8 mouse cellular contexts compared by ENCODE assay signal in the genomic region with DNA sequence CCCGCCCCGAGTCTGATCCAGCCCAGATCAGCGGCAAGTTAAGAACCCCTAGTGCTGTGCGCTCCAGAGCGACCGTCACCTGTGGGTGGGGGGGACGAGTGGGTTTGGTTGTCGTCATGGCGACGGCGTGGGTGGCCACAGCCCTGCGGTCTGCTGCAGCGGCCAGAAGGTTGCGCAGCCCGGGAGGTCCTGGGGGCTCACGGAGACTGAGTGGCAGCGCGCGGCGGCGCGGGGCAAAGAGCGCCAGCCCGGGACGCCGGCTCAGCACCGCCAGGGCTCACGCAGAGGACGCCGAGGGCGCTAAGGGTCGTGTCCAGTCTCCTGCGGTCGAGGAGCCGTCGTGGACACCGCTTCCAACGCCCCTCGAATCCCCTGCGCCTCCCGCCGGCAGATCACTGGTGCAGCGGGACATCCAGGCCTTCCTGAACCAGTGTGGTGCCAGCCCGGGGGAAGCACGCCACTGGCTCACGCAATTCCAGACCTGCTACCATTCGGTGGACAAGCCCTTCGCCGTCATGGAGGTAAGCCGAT. TPM values are rescaled to one million over a fixed set of nuclear protein-coding genes. Genes with fewer than 3 reads are reported as not detected.
DNase-seq lines count a peak whose midpoint lies in the region; ATAC-seq and TF ChIP-seq lines count a peak whose summit lies in the region.

A gene (plus strand): TSS at position 43 of the 531 bp plus-strand sequence.

- no peak for ATAC-seq in lung, embryonic 16.5 days (ENCODE audit: low read depth)
- 0 out of 2 replicates have a peak, but pooled peaks have one; percentile 17 for ATAC-seq in limb, embryonic 14.5 days (ENCODE audit: low FRiP score, low read depth)
- no peak for ATAC-seq in stomach, embryonic 14.5 days (ENCODE audit: insufficient number of reproducible peaks, insufficient read depth, low FRiP score, low read depth)

- no peak for DNase-seq in lung, postnatal 10 days
- DNase-seq in limb, embryonic 14.5 days (ENCODE audit: low spot score), result no peak
- DNase-seq in urinary bladder, postnatal 10 days (ENCODE audit: low spot score), result no peak
- no peak for DNase-seq in right cerebral cortex, postnatal 25 days
- no peak for DNase-seq in ovary, adult 18-20 months (ENCODE audit: low spot score)

- WGBS in lung, embryonic 16.5 days, result 1% methylated on average over 50 of the region's 50 CpGs
- WGBS in limb, embryonic 14.5 days, result under 1% methylated on average over 45 of the region's 50 CpGs
- WGBS in stomach, embryonic 14.5 days, result 3% methylated on average over 41 of the region's 50 CpGs

- no peak within 1 kb of the TSS for H3K27ac ChIP-seq in lung, embryonic 16.5 days (ENCODE audit: low read length)
- H3K27ac ChIP-seq in embryonic fibroblast, embryonic 13.5 days (ENCODE audit: insufficient read depth, low read length), result no peak within 1 kb of the TSS
- no peak within 1 kb of the TSS for H3K27ac ChIP-seq in limb, embryonic 14.5 days (replicated peaks; ENCODE audit: low read depth, low read length)
- no peak within 1 kb of the TSS for H3K27ac ChIP-seq in stomach, embryonic 14.5 days (ENCODE audit: low read length)

- H3K4me2 ChIP-seq in lung, embryonic 16.5 days (ENCODE audit: low read depth, low read length), result peak within 1 kb of the TSS; percentile 59
- peak within 1 kb of the TSS; percentile 48 for H3K4me2 ChIP-seq in limb, embryonic 14.5 days (replicated peaks; ENCODE audit: low read depth, low read length, severe bottlenecking)
- peak within 1 kb of the TSS; percentile 38 for H3K4me2 ChIP-seq in stomach, embryonic 14.5 days (replicated peaks; ENCODE audit: low read depth, low read length)

- no peaks in the 10 kb centered on the region for H3K9me3 ChIP-seq in lung, embryonic 16.5 days (ENCODE audit: control insufficient read depth, low read length)
- H3K9me3 ChIP-seq in limb, embryonic 14.5 days (ENCODE audit: control insufficient read depth, low read length), result no peaks in the 10 kb centered on the region
- no peaks in the 10 kb centered on the region for H3K9me3 ChIP-seq in stomach, embryonic 14.5 days (ENCODE audit: control insufficient read depth, low read depth, low read length)

- H3K27me3 ChIP-seq in lung, embryonic 16.5 days (ENCODE audit: control insufficient read depth, insufficient read depth, low read depth, low read length), result peaks cover 56% of the 10 kb centered on the region
- H3K27me3 ChIP-seq in limb, embryonic 14.5 days (ENCODE audit: control insufficient read depth, insufficient read depth, low read length), result peaks cover 58% of the 10 kb centered on the region
- peaks cover 42% of the 10 kb centered on the region for H3K27me3 ChIP-seq in stomach, embryonic 14.5 days (ENCODE audit: control insufficient read depth, insufficient read depth, low read length)

- H3K9ac ChIP-seq in lung, embryonic 16.5 days (ENCODE audit: low read length), result peak within 1 kb of the TSS; percentile 39; the same call in 1 of the 2 replicates
- peak within 1 kb of the TSS; percentile 44; the same call in 1 of the 2 replicates for H3K9ac ChIP-seq in limb, embryonic 14.5 days (ENCODE audit: low read depth, low read length, severe bottlenecking)
- no peak within 1 kb of the TSS for H3K9ac ChIP-seq in stomach, embryonic 14.5 days (replicated peaks; ENCODE audit: low read depth, low read length)

- peak within 1 kb of the TSS; percentile 38 for H3K4me3 ChIP-seq in lung, embryonic 16.5 days (ENCODE audit: low read length)
- H3K4me3 ChIP-seq in embryonic fibroblast, embryonic 13.5 days (ENCODE audit: insufficient read depth, low read length), result 0 out of 2 replicates have a peak within 1 kb of the TSS, but pooled peaks have one; percentile 1
- H3K4me3 ChIP-seq in limb, embryonic 14.5 days (replicated peaks; ENCODE audit: low read length), result peak within 1 kb of the TSS; percentile 31
- peak within 1 kb of the TSS; percentile 28 for H3K4me3 ChIP-seq in stomach, embryonic 14.5 days (ENCODE audit: low read depth, low read length)

- no peak for TF ChIP-seq POLR2A in embryonic fibroblast, embryonic 13.5 days (IDR thresholded peaks at IDR 0.05; ENCODE audit: low read depth, low read length)
- TF ChIP-seq POLR2A in limb, embryonic 14.5 days (IDR thresholded peaks at IDR 0.05; ENCODE audit: borderline replicate concordance, extremely low read depth, insufficient read depth, insufficient read length), result no peak

- peaks cover 10% of the 10 kb centered on the region; the same call in 1 of the 2 replicates for H3K4me1 ChIP-seq in lung, embryonic 16.5 days (replicated peaks; ENCODE audit: control insufficient read depth, insufficient read depth, low read length)
- H3K4me1 ChIP-seq in embryonic fibroblast, embryonic 13.5 days (ENCODE audit: control insufficient read depth, insufficient read depth, low read length), result no peaks in the 10 kb centered on the region
- H3K4me1 ChIP-seq in limb, embryonic 14.5 days (ENCODE audit: control insufficient read depth, insufficient read depth, low read length), result peaks cover 12% of the 10 kb centered on the region
- H3K4me1 ChIP-seq in stomach, embryonic 14.5 days (ENCODE audit: control insufficient read depth, insufficient read depth, low read length), result peaks cover 14% of the 10 kb centered on the region; the same call in 1 of the 2 replicates

- no peak for TF ChIP-seq CTCF in embryonic fibroblast, embryonic 13.5 days (IDR thresholded peaks at IDR 0.05; ENCODE audit: borderline replicate concordance, insufficient read depth, low read length)

- H3K36me3 ChIP-seq in lung, embryonic 16.5 days (ENCODE audit: control insufficient read depth, insufficient read depth, low read length), result no peaks in the 10 kb centered on the region
- no peaks in the 10 kb centered on the region for H3K36me3 ChIP-seq in limb, embryonic 14.5 days (ENCODE audit: control insufficient read depth, insufficient read depth, low read length)
- no peaks in the 10 kb centered on the region for H3K36me3 ChIP-seq in stomach, embryonic 14.5 days (ENCODE audit: control insufficient read depth, insufficient read depth, low read length)

RNA-seq across cellular contexts. Expression of the gene that starts here (rescaled TPM):
- polyA plus RNA-seq in lung, embryonic 16.5 days (2015; fragmentation: Nextera tagmentation; extraction: Ambion mirVana), result 0.73 and 1.5 TPM in 2 replicates
- polyA plus RNA-seq in embryonic fibroblast, embryonic 13.5 days (2011; ENCODE audit: insufficient read length, low read depth, missing spikeins), result not detected in 2 replicates
- 0.06 and 0.09 TPM in 2 replicates for polyA plus RNA-seq in limb, embryonic 14.5 days (2012; rRNA removed)
- polyA plus RNA-seq in limb, embryonic 14.5 days (2014; fragmentation: Nextera tagmentation; extraction: Ambion mirVana), result not detected in 2 replicates
- not detected in 2 replicates for polyA plus RNA-seq in stomach, embryonic 14.5 days (2014; fragmentation: Nextera tagmentation; extraction: Ambion mirVana)

Comparison
In these comparisons a context has a peak if more than half of its experiments do, and no peak if none do; other contexts are left out.
1. Peak in ATAC-seq, H3K4me3 ChIP-seq, H3K9ac ChIP-seq and H3K4me2 ChIP-seq in limb, embryonic 14.5 days; RNA of the gene not detected or under 1 TPM.